Mouse (Mus musculus): ENCODE measurements around the gene Slc9a9. TPM values are rescaled to one million over a fixed set of nuclear protein-coding genes. Genes with fewer than 3 reads are reported as not detected.

Slc9a9 gene
- total and polyA plus RNA-seq, 3 experiments: 0.46 to 0.71 TPM; not detected in 1

GRCm38 (mm10) chr9:94678021-94678655 lies 8.4 kb downstream of the Slc9a9 start:
- Histone ChIP-seq H3K9ac (ENCODE audit: control insufficient read depth, low read depth, low read length, poor library complexity, severe bottlenecking) (no peak overlapping the region), H3K9me3 (replicated peaks; ENCODE audit: insufficient read depth, low read length) (no peaks in the 10 kb centered on the region), H3K27me3 (ENCODE audit: control insufficient read depth in 1 of 2, insufficient read depth in 2 of 2, low read length in 2 of 2) (no peaks in the 10 kb centered on the region), H3K36me3 (ENCODE audit: control insufficient read depth in 1 of 2, insufficient read depth in 2 of 2, low read length in 2 of 2) (no peaks in the 10 kb centered on the region), H3K4me1 (ENCODE audit: control insufficient read depth in 1 of 2, insufficient read depth in 2 of 2, low read length in 2 of 2) (no peaks in the 10 kb centered on the region), H3K4me3 (ENCODE audit: control insufficient read depth in 1 of 2, insufficient read depth in 1 of 2, low read depth in 2 of 2, low read length in 2 of 2) (no peak overlapping the region), H3K79me2 (ENCODE audit: control insufficient read depth, insufficient read depth, low read length, poor library complexity) (no peaks in the 10 kb centered on the region), H3K27ac (ENCODE audit: control insufficient read depth, low read depth, low read length) (no peak overlapping the region)
- TF ChIP-seq ZMIZ1 (IDR thresholded peaks at IDR 0.05; ENCODE audit: low read depth, low read length) (no peak), GATA1 (IDR thresholded peaks at IDR 0.05; ENCODE audit: low read depth, low read length) (0 out of 2 replicates have a peak, but pooled peaks have one; percentile 17), CTCF (IDR thresholded peaks at IDR 0.05 in 2 of 3, conservative IDR thresholded peaks at IDR 0.05 in 1 of 3; ENCODE audit: control insufficient read depth in 1 of 3, insufficient read depth in 1 of 3, low read depth in 2 of 3, low read length in 3 of 3, poor library complexity in 1 of 3, severe bottlenecking in 1 of 3) (no peak), POLR2AphosphoS2 (IDR thresholded peaks at IDR 0.05; ENCODE audit: low read length) (no peak), KAT2A (conservative IDR thresholded peaks at IDR 0.05; ENCODE audit: low read depth, low read length) (no peak), UBTF (IDR thresholded peaks at IDR 0.05; ENCODE audit: borderline replicate concordance, insufficient read depth, low read depth, low read length) (no peak), MYB (IDR thresholded peaks at IDR 0.05; ENCODE audit: low read depth, low read length) (no peak)
- DNase-seq (ENCODE audit: low read depth, low spot score): no peak

GRCm38 (mm10) chr9:94680468-94681094 lies 10.9 kb downstream of the Slc9a9 start:
- Histone ChIP-seq H3K9me3 (replicated peaks; ENCODE audit: insufficient read depth, low read length) (no peaks in the 10 kb centered on the region), H3K4me1 (ENCODE audit: control insufficient read depth in 1 of 2, insufficient read depth in 2 of 2, low read length in 2 of 2) (no peaks in the 10 kb centered on the region), H3K27me3 (ENCODE audit: control insufficient read depth in 1 of 2, insufficient read depth in 2 of 2, low read length in 2 of 2) (no peaks in the 10 kb centered on the region), H3K9ac (ENCODE audit: control insufficient read depth, low read depth, low read length, poor library complexity, severe bottlenecking) (no peak overlapping the region), H3K27ac (ENCODE audit: control insufficient read depth, low read depth, low read length) (no peak overlapping the region), H3K79me2 (ENCODE audit: control insufficient read depth, insufficient read depth, low read length, poor library complexity) (no peaks in the 10 kb centered on the region), H3K36me3 (ENCODE audit: control insufficient read depth in 1 of 2, insufficient read depth in 2 of 2, low read length in 2 of 2) (no peaks in the 10 kb centered on the region), H3K4me3 (ENCODE audit: control insufficient read depth in 1 of 2, insufficient read depth in 1 of 2, low read depth in 2 of 2, low read length in 2 of 2) (no peak overlapping the region)
- TF ChIP-seq POLR2AphosphoS2 (IDR thresholded peaks at IDR 0.05; ENCODE audit: low read length): no peak
- TF ChIP-seq POLR2AphosphoS5 (IDR thresholded peaks at IDR 0.05; ENCODE audit: borderline replicate concordance, low read depth, low read length): no peak
- TF ChIP-seq HCFC1 (IDR thresholded peaks at IDR 0.05; ENCODE audit: low read depth, low read length): no peak
- TF ChIP-seq RCOR1 (IDR thresholded peaks at IDR 0.05; ENCODE audit: low read depth, low read length): no peak
- TF ChIP-seq ZNF384 (IDR thresholded peaks at IDR 0.05; ENCODE audit: low read depth, low read length): no peak
- TF ChIP-seq TAL1 (IDR thresholded peaks at IDR 0.05; ENCODE audit: low read length): no peak
- TF ChIP-seq CHD1 (IDR thresholded peaks at IDR 0.05; ENCODE audit: low read depth, low read length): no peak
- TF ChIP-seq GABPA (IDR thresholded peaks at IDR 0.05; ENCODE audit: low read depth, low read length): no peak
- TF ChIP-seq ZKSCAN1 (IDR thresholded peaks at IDR 0.05; ENCODE audit: low read depth, low read length): no peak
- TF ChIP-seq BHLHE40 (IDR thresholded peaks at IDR 0.05; ENCODE audit: borderline replicate concordance, low read depth, low read length): no peak
- TF ChIP-seq NRF1 (IDR thresholded peaks at IDR 0.05; ENCODE audit: insufficient read depth, low read depth, low read length, poor library complexity, severe bottlenecking): no peak
- no peak for TF ChIP-seq USF1 (IDR thresholded peaks at IDR 0.05; ENCODE audit: low read depth, low read length)
- no peak for DNase-seq (ENCODE audit: low read depth, low spot score)

All from MEL (cell line).